Mouse (Mus musculus) bone marrow macrophage, adult 2 months (primary cell): ENCODE results near the gene Klk5. TPM values are rescaled to one million over a fixed set of nuclear protein-coding genes. Genes with fewer than 3 reads are reported as not detected.

ENCODE experiments used
- H3K27ac ChIP-seq: 2 replicates; pipeline ENCODE4 v1.5.1; 2012; ENCODE audit warnings: low read depth, low read length; ENCODE audit not compliant: insufficient read depth
- H3K4me1 ChIP-seq: 2 replicates; pipeline ENCODE4 v1.6.1; 2012; ENCODE audit warnings: low read length; ENCODE audit not compliant: control insufficient read depth, insufficient read depth
- H3K4me3 ChIP-seq: 2 replicates; pipeline ENCODE4 v1.5.1; 2012; ENCODE audit warnings: mild to moderate bottlenecking, low read length, moderate library complexity; ENCODE audit not compliant: insufficient read depth
- CTCF ChIP-seq: IDR thresholded peaks from 2 replicates; pipeline ENCODE4 v1.5.1; 2012; ENCODE audit warnings: low read depth, mild to moderate bottlenecking, low read length, moderate library complexity
- POLR2A ChIP-seq: IDR thresholded peaks from 2 replicates; pipeline ENCODE4 v1.6.1; 2012; ENCODE audit warnings: mild to moderate bottlenecking, low read depth, low read length, borderline replicate concordance
- polyA plus RNA-seq: library from polyadenylated mRNA; stranded (reverse); fragments of >200 nt; gene quantifications from 2 replicates; pipeline ENCODE4 v1.2.4, GENCODE M21; 2012; ENCODE audit not compliant: missing spikeins, insufficient read depth, insufficient read length

The Klk5 gene
- polyA plus RNA-seq, 1 experiment, result not detected

GRCm38 (mm10) chr7:43894836-43895235 lies 53.1 kb downstream of the Klk5 start:
- Histone ChIP-seq H3K4me3 (no peak overlapping the region), H3K27ac (no peak overlapping the region), H3K4me1 (no peaks in the 10 kb centered on the region)
- TF ChIP-seq POLR2A, result no peak
- TF ChIP-seq CTCF, result peak; percentile 57

Other genes with a start within 250 kb of the Klk5 start
- not detected in 2 replicates for gene Zfp819, start 234.8 kb upstream of the Klk5 start, polyA plus RNA-seq
- gene Ceacam18, start 207.3 kb upstream of the Klk5 start, polyA plus RNA-seq, result not detected in 2 replicates
- 41.5 and 47.6 TPM in 2 replicates for gene Siglece, start 181.8 kb upstream of the Klk5 start, polyA plus RNA-seq
- gene Ctu1, start 170.0 kb upstream of the Klk5 start, polyA plus RNA-seq, result 4.7 and 7.7 TPM in 2 replicates
- gene Klk14, start 151.6 kb upstream of the Klk5 start, polyA plus RNA-seq, result not detected in 2 replicates
- not detected in 2 replicates for gene Klk13, start 129.4 kb upstream of the Klk5 start, polyA plus RNA-seq
- not detected in 2 replicates for gene Klk12, start 73.1 kb upstream of the Klk5 start, polyA plus RNA-seq
- gene Klk11, start 67.4 kb upstream of the Klk5 start, polyA plus RNA-seq, result not detected in 2 replicates
- not detected in 2 replicates for gene Klk10, start 60.9 kb upstream of the Klk5 start, polyA plus RNA-seq
- gene Klk9, start 50.1 kb upstream of the Klk5 start, polyA plus RNA-seq, result not detected in 2 replicates
- gene Klk8, start 44.4 kb upstream of the Klk5 start, polyA plus RNA-seq, result not detected in 2 replicates
- gene Klk7, start 30.7 kb upstream of the Klk5 start, polyA plus RNA-seq, result not detected in 2 replicates
- gene Klk6, start 17.5 kb upstream of the Klk5 start, polyA plus RNA-seq, result not detected in 2 replicates
- not detected in 2 replicates for gene Klk4, start 39.2 kb downstream of the Klk5 start, polyA plus RNA-seq
- gene Klk15, start 91.8 kb downstream of the Klk5 start, polyA plus RNA-seq, result not detected in 2 replicates
- gene Klk1b8, start 108.7 kb downstream of the Klk5 start, polyA plus RNA-seq, result not detected in 2 replicates
- not detected in 2 replicates for gene Klk1b1, start 124.8 kb downstream of the Klk5 start, polyA plus RNA-seq
- not detected in 2 replicates for gene Klk1b9, start 134.1 kb downstream of the Klk5 start, polyA plus RNA-seq
- 1.4 and 2.8 TPM in 2 replicates for gene Klk1b11, start 153.9 kb downstream of the Klk5 start, polyA plus RNA-seq
- gene Klk1b26, start 170.2 kb downstream of the Klk5 start, polyA plus RNA-seq, result not detected in 2 replicates
- gene Klk1b27, start 210.3 kb downstream of the Klk5 start, polyA plus RNA-seq, result not detected in 2 replicates